Mouse (Mus musculus) CH12.LX (cell line): ENCODE measurements around the gene Hipk3. TPM values are rescaled to one million over a fixed set of nuclear protein-coding genes. Genes with fewer than 3 reads are reported as not detected.

Experiments used
- DNase-seq: peaks from one replicate; pipeline ENCODE4 v3.0.0-alpha.2; 2013; ENCODE audit errors: extremely low read depth
- H3K27ac ChIP-seq: 2 replicates; pipeline ENCODE4 v1.5.1; 2012; ENCODE audit warnings: low read depth, mild to moderate bottlenecking, control low read depth, moderate library complexity; ENCODE audit not compliant: insufficient read depth
- H3K27me3 ChIP-seq: replicated peaks from 2 replicates; pipeline ENCODE3; 2012; ENCODE audit warnings: inconsistent platforms
- H3K36me3 ChIP-seq, 2 experiments: replicated peaks in 1 of 2; 2 replicates each; pipeline versions ENCODE3 to v1.6.1; 2012; ENCODE audit warnings: inconsistent platforms in 1 of 2, low read length in 1 of 2, mild to moderate bottlenecking in 1 of 2, mixed read lengths in 1 of 2, moderate library complexity in 1 of 2; ENCODE audit not compliant: control insufficient read depth in 1 of 2, insufficient read depth in 1 of 2
- H3K4me1 ChIP-seq, 2 experiments: 2 replicates each; pipeline ENCODE4 v1.6.1; 2012; ENCODE audit warnings: inconsistent platforms in 1 of 2, moderate library complexity in 1 of 2; ENCODE audit not compliant: insufficient read depth in 2 of 2, control insufficient read depth in 1 of 2
- H3K4me2 ChIP-seq: 2 replicates; pipeline ENCODE4 v1.6.1; 2012; ENCODE audit warnings: low read depth, mild to moderate bottlenecking, control low read depth; ENCODE audit not compliant: poor library complexity, insufficient read depth, severe bottlenecking
- H3K4me3 ChIP-seq, 3 experiments: fragments of 150-350 bp in 1 of 3; sonication (generic) in 1 of 3; replicated peaks in 1 of 3; 2 replicates each; pipeline versions ENCODE3 to v1.5.1; 2011 to 2012; ENCODE audit warnings: low read depth in 2 of 3, low read length in 2 of 3, mild to moderate bottlenecking in 2 of 3, moderate library complexity in 2 of 3, control low read depth in 1 of 3, improper control_type of control experiment in 1 of 3, inconsistent platforms in 1 of 3, mixed read lengths in 1 of 3; ENCODE audit not compliant: poor library complexity in 1 of 3
- H3K79me2 ChIP-seq: replicated peaks from 2 replicates; pipeline ENCODE4 v1.6.1; 2012; ENCODE audit warnings: mild to moderate bottlenecking, moderate library complexity; ENCODE audit not compliant: control insufficient read depth, poor library complexity, insufficient read depth, severe bottlenecking; ENCODE audit errors: extremely low read depth
- H3K9ac ChIP-seq: 2 replicates; pipeline ENCODE4 v1.6.1; 2012; ENCODE audit warnings: low read depth, mild to moderate bottlenecking, control low read depth, moderate library complexity; ENCODE audit not compliant: insufficient read depth
- H3K9me3 ChIP-seq: replicated peaks from 2 replicates; pipeline ENCODE3; 2012; ENCODE audit warnings: low read length, inconsistent platforms, mixed read lengths
- CHD2 ChIP-seq: IDR thresholded peaks from 2 replicates; pipeline ENCODE4 v1.6.1; 2011; ENCODE audit warnings: low read length, improper control_type of control experiment
- E2F4 ChIP-seq: IDR thresholded peaks from 2 replicates; pipeline ENCODE4 v1.6.1; 2011; ENCODE audit warnings: low read depth, low read length, improper control_type of control experiment; ENCODE audit not compliant: insufficient replicate concordance
- ELF1 ChIP-seq: IDR thresholded peaks from 2 replicates; pipeline ENCODE4 v1.6.1; 2014; ENCODE audit warnings: low read depth, mild to moderate bottlenecking, inconsistent platforms, low read length, improper control_type of control experiment
- EP300 ChIP-seq: IDR thresholded peaks from 2 replicates; pipeline ENCODE4 v1.6.1; 2011; ENCODE audit warnings: low read length, improper control_type of control experiment
- GABPA ChIP-seq: IDR thresholded peaks from 2 replicates; pipeline ENCODE4 v1.6.1; 2012; ENCODE audit warnings: low read depth, low read length, improper control_type of control experiment, inconsistent platforms; ENCODE audit not compliant: insufficient replicate concordance
- KAT2A ChIP-seq: IDR thresholded peaks from 2 replicates; pipeline ENCODE4 v1.6.1; 2012; ENCODE audit warnings: low read length, improper control_type of control experiment, inconsistent platforms; ENCODE audit not compliant: insufficient replicate concordance
- MAFK ChIP-seq: IDR thresholded peaks from 2 replicates; pipeline ENCODE4 v1.6.1; 2011; ENCODE audit warnings: low read length, improper control_type of control experiment; ENCODE audit not compliant: insufficient replicate concordance
- MXI1 ChIP-seq: IDR thresholded peaks from 2 replicates; pipeline ENCODE4 v1.6.1; 2011; ENCODE audit warnings: mild to moderate bottlenecking, low read depth, low read length, improper control_type of control experiment
- MYC ChIP-seq: IDR thresholded peaks from 2 replicates; pipeline ENCODE4 v1.6.1; 2011; ENCODE audit warnings: low read depth, mild to moderate bottlenecking, improper control_type of control experiment, low read length
- NELFE ChIP-seq: IDR thresholded peaks from 2 replicates; pipeline ENCODE4 v1.6.1; 2011; ENCODE audit warnings: low read depth, low read length, improper control_type of control experiment
- PAX5 ChIP-seq: IDR thresholded peaks from 2 replicates; pipeline ENCODE4 v1.6.1; 2012; ENCODE audit warnings: low read length, inconsistent platforms, mixed read lengths
- POLR2A ChIP-seq: IDR thresholded peaks from 2 replicates; pipeline ENCODE4 v1.6.1; 2011; ENCODE audit warnings: low read depth, mild to moderate bottlenecking, improper control_type of control experiment, low read length
- RAD21 ChIP-seq: IDR thresholded peaks from 2 replicates; pipeline ENCODE4 v1.6.1; 2011; ENCODE audit warnings: low read depth, mild to moderate bottlenecking, low read length, improper control_type of control experiment, moderate library complexity
- RCOR1 ChIP-seq: conservative IDR thresholded peaks from 2 replicates; pipeline ENCODE4 v1.6.1; 2012; ENCODE audit warnings: low read depth, mild to moderate bottlenecking, inconsistent platforms, low read length, improper control_type of control experiment
- SMC3 ChIP-seq: IDR thresholded peaks from 2 replicates; pipeline ENCODE4 v1.6.1; 2011; ENCODE audit warnings: low read depth, low read length, improper control_type of control experiment
- TBP ChIP-seq: conservative IDR thresholded peaks from 2 replicates; pipeline ENCODE4 v1.6.1; 2011; ENCODE audit warnings: low read depth, low read length, improper control_type of control experiment
- TCF12 ChIP-seq: IDR thresholded peaks from 2 replicates; pipeline ENCODE4 v1.6.1; 2014; ENCODE audit warnings: low read depth, mild to moderate bottlenecking, inconsistent platforms, low read length, improper control_type of control experiment
- USF1 ChIP-seq: IDR thresholded peaks from 2 replicates; pipeline ENCODE4 v1.6.1; 2014; ENCODE audit warnings: low read depth, mild to moderate bottlenecking, inconsistent platforms, low read length, improper control_type of control experiment
- USF2 ChIP-seq: conservative IDR thresholded peaks from 2 replicates; pipeline ENCODE4 v1.6.1; 2011; ENCODE audit warnings: low read depth, low read length, improper control_type of control experiment
- ZC3H11A ChIP-seq: IDR thresholded peaks from 2 replicates; pipeline ENCODE4 v1.6.1; 2012; ENCODE audit warnings: low read depth, mild to moderate bottlenecking, inconsistent platforms, low read length, improper control_type of control experiment
- ZKSCAN1 ChIP-seq: IDR thresholded peaks from 2 replicates; pipeline ENCODE4 v1.6.1; 2012; ENCODE audit warnings: low read depth, inconsistent platforms, low read length, improper control_type of control experiment, borderline replicate concordance
- ZNF384 ChIP-seq: IDR thresholded peaks from 2 replicates; pipeline ENCODE4 v1.6.1; 2012; ENCODE audit warnings: low read depth, low read length, improper control_type of control experiment, inconsistent platforms
- dilution Hi-C: fragments of 300-500 bp; cut with MboI; formaldehyde crosslinking; loops from 2 replicates; pipeline ENCODE4 v1.14.3; 2020; ENCODE audit warnings: low sequenced_read_pairs; ENCODE audit not compliant: extremely low pct_unique_long_range_greater_than_20kb, extremely low pct_ligation_motif_present
- in situ Hi-C: fragments of 300-500 bp; cut with MboI; formaldehyde crosslinking; loops from 3 replicates; pipeline ENCODE4 v1.14.3; 2019; ENCODE audit warnings: low sequenced_read_pairs, low pct_ligation_motif_present, low pct_unique_long_range_greater_than_20kb, mixed read lengths
- polyA plus RNA-seq: library from polyadenylated mRNA; unstranded; fragments of >175 nt; gene quantifications from 2 replicates; pipeline ENCODE4 v1.2.1, GENCODE M21; 2012; ENCODE audit warnings: low read depth; ENCODE audit not compliant: insufficient read length
- total RNA-seq, 2 experiments: library from RNA; depleted of rRNA; stranded (reverse); fragments of 300-350 nt in 1 of 2; fragments of >200 nt in 1 of 2; gene quantifications; 2 replicates each; pipeline ENCODE4 v1.2.3; 2012 to 2014

Gene Hipk3
- total and polyA plus RNA-seq, 3 experiments, result 14.8 to 19.5 (median 16.9) TPM

DNA sequence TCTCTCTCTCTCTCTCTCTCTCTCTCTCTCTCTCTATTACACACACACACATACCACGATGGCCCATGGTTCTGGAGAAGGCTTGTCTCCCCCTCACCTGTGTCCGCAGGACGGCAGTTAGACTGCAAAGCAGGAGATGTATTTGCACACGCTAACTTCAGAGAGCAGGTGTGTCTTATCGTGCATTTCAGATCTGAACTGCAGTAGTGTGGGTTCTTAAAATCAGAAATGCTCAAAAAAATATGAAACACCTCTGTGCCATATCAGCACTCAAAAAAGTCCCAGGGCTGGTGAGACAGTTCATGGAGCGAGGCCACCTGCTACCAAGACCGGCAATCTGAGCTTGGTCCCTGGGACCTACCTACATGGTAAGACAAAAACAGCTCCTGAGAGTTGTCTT, 82.4 kb downstream of the Hipk3 start:
- TF ChIP-seq ELF1 (no peak), ZKSCAN1 (no peak), MAFK (no peak), NELFE (no peak), MYC (no peak), E2F4 (no peak), SMC3 (no peak), CHD2 (no peak), USF2 (no peak), USF1 (no peak), RCOR1 (no peak), MXI1 (no peak), ZC3H11A (no peak), RAD21 (no peak), GABPA (no peak), POLR2A (no peak), EP300 (no peak), TBP (no peak), ZNF384 (no peak)
- TF ChIP-seq, all 38 proteins: peak for 0
- H3K27ac ChIP-seq, result no peak overlapping the region
- dilution Hi-C loops, result no loop called here
- H3K27me3 ChIP-seq, result no peaks in the 10 kb centered on the region
- DNase-seq, result no peak
- H3K4me2 ChIP-seq, result no peak overlapping the region
- no peaks in the 10 kb centered on the region for H3K4me1 ChIP-seq
- in situ Hi-C loops, result loop anchor here (10.0 kb wide), 1 partner anchor 277 kb away; no protein-coding TSS in a partner anchor
- no peak overlapping the region for H3K9ac ChIP-seq
- no peak overlapping the region for H3K4me3 ChIP-seq
- no peaks in the 10 kb centered on the region for H3K79me2 ChIP-seq
- no peaks in the 10 kb centered on the region for H3K36me3 ChIP-seq
- no peaks in the 10 kb centered on the region for H3K9me3 ChIP-seq

- dilution Hi-C loops (no loop called here), in situ Hi-C loops (loop anchor here (10.0 kb wide), 1 partner anchor 276 kb away; no protein-coding TSS in a partner anchor)
- Histone ChIP-seq H3K36me3 (no peaks in the 10 kb centered on the region), H3K27me3 (no peaks in the 10 kb centered on the region), H3K4me3 (no peak within 1 kb of the TSS), H3K9ac (no peak within 1 kb of the TSS), H3K27ac (no peak within 1 kb of the TSS), H3K79me2 (no peaks in the 10 kb centered on the region), H3K4me2 (no peak within 1 kb of the TSS), H3K9me3 (no peaks in the 10 kb centered on the region), H3K4me1 (no peaks in the 10 kb centered on the region)
- DNase-seq, result no peak
- TF ChIP-seq ZKSCAN1 (no peak), MAFK (no peak), KAT2A (no peak), TCF12 (no peak), CHD2 (no peak), PAX5 (no peak)
Observed at GRCm38 (mm10) chr2:104410963-104411545, 83.2 kb downstream of the Hipk3 start, which contains the start of gene D430041D05Rik. Gene D430041D05Rik (minus strand): TSS chr2:104411013.
